Mouse (Mus musculus) limb, embryonic 11.5 days (tissue): ENCODE data around the gene Trub1. TPM values are rescaled to one million over a fixed set of nuclear protein-coding genes. Genes with fewer than 3 reads are reported as not detected.

Experiments used
- ATAC-seq: fragments of 200-750 bp; cut with Nextera tagmentation; 2 replicates; pipeline ENCODE4 v1.8.0; 2017; ENCODE audit warnings: low read depth; ENCODE audit not compliant: insufficient number of reproducible peaks, low FRiP score, low TSS enrichment
- DNase-seq: peaks from one replicate; pipeline ENCODE4 v3.0.0-alpha.2; 2015; ENCODE audit warnings: low spot score
- H3K27ac ChIP-seq: fragments of 300-500 bp; sonication (generic); replicated peaks from 2 replicates; pipeline ENCODE4 v1.5.1; 2014; ENCODE audit warnings: low read depth, mild to moderate bottlenecking, low read length
- H3K27me3 ChIP-seq: fragments of 300-500 bp; sonication (generic); 2 replicates; pipeline ENCODE4 v1.6.1; 2014; ENCODE audit warnings: mild to moderate bottlenecking, low read length, mixed read lengths; ENCODE audit not compliant: control insufficient read depth, insufficient read depth
- H3K36me3 ChIP-seq: fragments of 300-500 bp; sonication (generic); 2 replicates; pipeline ENCODE4 v1.6.1; 2014; ENCODE audit warnings: mild to moderate bottlenecking, low read length, moderate library complexity, mixed read lengths; ENCODE audit not compliant: control insufficient read depth, insufficient read depth
- H3K4me1 ChIP-seq: fragments of 300-500 bp; sonication (generic); 2 replicates; pipeline ENCODE4 v1.6.1; 2014; ENCODE audit warnings: low read length, mixed read lengths; ENCODE audit not compliant: control insufficient read depth, insufficient read depth
- H3K4me2 ChIP-seq: fragments of 300-500 bp; sonication (generic); 2 replicates; pipeline ENCODE4 v1.6.1; 2014; ENCODE audit warnings: low read depth, mild to moderate bottlenecking, moderate library complexity; ENCODE audit not compliant: severe bottlenecking
- H3K4me3 ChIP-seq: fragments of 300-500 bp; sonication (generic); 2 replicates; pipeline ENCODE4 v1.5.1; 2014; ENCODE audit warnings: low read depth, low read length
- H3K9ac ChIP-seq: fragments of 300-500 bp; sonication (generic); 2 replicates; pipeline ENCODE4 v1.6.1; 2014; ENCODE audit warnings: mild to moderate bottlenecking, low read length
- H3K9me3 ChIP-seq: fragments of 300-500 bp; sonication (generic); 2 replicates; pipeline ENCODE4 v1.6.1; 2016; ENCODE audit warnings: low read length; ENCODE audit not compliant: control insufficient read depth
- WGBS: fragments of 180-500 bp; shearing (Covaris S2); extraction: QIAGEN DNeasy Blood & Tissue Kit; methylation state at CpG from one replicate; pipeline ENCODE4 v1.1.7; 2014; 5-methylcytosine and 5-hydroxymethylcytosine counted together
- polyA plus RNA-seq: library from polyadenylated mRNA; unstranded; fragments of >200 nt; fragmentation: Nextera tagmentation; extraction: Ambion mirVana; gene quantifications from 2 replicates; pipeline ENCODE4 v1.2.1, GENCODE M21; 2014

Trub1 gene
- 23.4 and 27.2 TPM in 2 replicates for polyA plus RNA-seq

DNA sequence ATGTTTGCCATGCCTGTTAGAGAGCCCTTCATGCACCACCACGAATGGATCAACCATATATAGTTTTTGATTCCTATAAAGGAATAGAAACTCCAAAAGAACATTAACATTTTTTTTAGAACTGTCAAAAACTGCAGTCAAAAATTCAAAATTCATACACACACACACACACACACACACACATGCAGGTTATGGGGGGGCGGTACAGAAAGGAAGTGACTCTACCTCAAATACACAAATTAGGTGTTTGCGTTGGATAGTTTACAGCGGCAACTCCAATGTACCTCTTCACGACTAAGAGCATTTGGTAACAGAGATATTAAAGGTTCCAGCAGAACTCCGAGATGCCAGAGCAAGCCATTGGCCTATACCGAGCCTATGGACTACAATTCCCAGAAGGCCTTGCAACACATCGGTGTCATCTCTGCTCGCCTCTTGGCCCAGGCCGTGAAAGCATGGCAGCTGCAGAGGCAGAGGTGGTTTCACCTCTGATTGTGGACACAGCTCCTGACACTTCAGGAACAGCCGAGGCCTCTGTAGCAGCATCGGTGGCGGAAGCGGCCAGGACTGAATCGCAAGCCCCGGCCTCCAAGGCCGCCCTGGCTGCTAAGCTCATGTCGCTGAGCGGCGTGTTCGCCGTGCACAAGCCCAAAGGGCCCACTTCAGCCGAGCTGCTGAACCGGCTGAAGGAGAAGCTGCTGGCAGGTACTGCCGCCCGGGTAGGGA, at the start of gene Trub1:
Gene Trub1 (plus strand): TSS at position 421 of the 726 bp plus-strand sequence.
- Histone ChIP-seq H3K4me2 (peak within 1 kb of the TSS; percentile 50), H3K9me3 (no peaks in the 10 kb centered on the region; the same call in 1 of the 2 replicates), H3K36me3 (no peaks in the 10 kb centered on the region), H3K4me1 (no peaks in the 10 kb centered on the region), H3K4me3 (peak within 1 kb of the TSS; percentile 66), H3K27ac (no peak within 1 kb of the TSS), H3K9ac (peak within 1 kb of the TSS; percentile 70), H3K27me3 (no peaks in the 10 kb centered on the region)
- WGBS, result 4% methylated on average over 26 of the region's 26 CpGs
- peak; percentile 87 for DNase-seq
- ATAC-seq, result peak; percentile 91; the same call in 1 of the 2 replicates

DNA sequence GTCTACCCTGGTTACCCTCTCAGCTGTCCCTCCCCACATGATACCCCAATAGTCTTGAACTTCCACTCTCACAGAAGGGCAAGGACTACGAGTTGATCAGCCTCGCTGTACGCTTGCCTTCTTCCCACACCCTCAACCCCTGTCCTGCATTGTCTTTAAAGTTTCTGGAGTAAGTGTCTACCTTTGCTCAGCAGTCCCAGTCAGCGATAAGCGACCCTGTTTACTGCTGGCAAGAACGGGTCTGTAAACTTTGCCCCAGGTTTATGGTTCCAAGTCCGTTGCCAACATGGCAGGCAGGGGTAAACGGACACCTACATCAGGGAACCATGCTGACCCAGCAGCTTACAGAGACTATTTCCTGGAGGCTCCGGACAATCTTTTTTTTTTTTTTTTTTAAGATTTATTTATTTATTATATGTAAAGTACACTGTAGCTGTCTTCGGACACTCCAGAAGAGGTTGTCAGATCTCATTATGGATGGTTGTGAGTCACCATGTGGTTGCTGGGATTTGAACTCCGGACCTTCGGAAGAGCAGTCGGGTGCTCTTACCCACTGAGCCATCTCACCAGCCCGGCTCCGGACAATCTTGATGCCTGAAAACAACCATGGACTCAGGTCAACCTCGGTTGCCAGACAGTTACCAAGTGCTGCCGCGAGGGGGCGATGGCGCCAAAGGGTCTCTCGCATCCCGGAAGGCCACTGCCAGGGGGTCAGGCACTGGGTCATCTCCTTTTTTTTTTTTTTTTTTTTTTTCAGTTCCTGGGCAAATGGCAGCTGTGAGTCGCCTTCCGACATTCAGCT, 48.8 kb upstream of the Trub1 start:
- WGBS, result 9% methylated on average over 24 of the region's 24 CpGs
- H3K36me3 ChIP-seq, result no peaks in the 10 kb centered on the region

DNA sequence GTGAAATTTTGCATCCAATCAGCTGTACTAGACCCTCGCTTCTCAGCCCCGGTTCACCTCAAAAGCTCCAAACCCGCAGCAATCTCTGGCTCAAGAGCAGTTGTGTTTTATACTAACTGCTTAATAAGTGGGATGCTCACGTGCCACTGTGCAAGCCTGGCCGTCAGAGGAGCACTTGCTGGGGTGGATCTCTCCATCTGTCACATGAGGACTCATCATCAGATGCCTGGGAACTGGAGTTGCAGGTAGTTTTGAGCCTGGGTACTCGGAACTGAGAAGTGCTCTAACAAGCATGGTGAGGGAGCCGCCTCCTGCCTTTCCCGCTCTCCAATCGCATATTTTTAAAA, 48.2 kb upstream of the Trub1 start:
- WGBS, result 13% methylated on average over 9 of the region's 9 CpGs
- no peaks in the 10 kb centered on the region for H3K27me3 ChIP-seq
- H3K4me1 ChIP-seq, result no peaks in the 10 kb centered on the region
- no peaks in the 10 kb centered on the region for H3K9me3 ChIP-seq
- H3K9ac ChIP-seq, result no peak overlapping the region
- H3K36me3 ChIP-seq, result no peaks in the 10 kb centered on the region
- no peak for ATAC-seq
- no peak overlapping the region for H3K27ac ChIP-seq
- H3K4me2 ChIP-seq, result peak overlapping the region; percentile 30; the same call in 1 of the 2 replicates
- DNase-seq, result no peak
- H3K4me3 ChIP-seq, result no peak overlapping the region

More for the DNA sequence above, 48.8 kb upstream of the Trub1 start:
- ATAC-seq, result no peak
- no peaks in the 10 kb centered on the region for H3K4me1 ChIP-seq
- no peaks in the 10 kb centered on the region for H3K27me3 ChIP-seq
- no peaks in the 10 kb centered on the region for H3K9me3 ChIP-seq
- DNase-seq, result peak; percentile 91
- H3K9ac ChIP-seq, result no peak overlapping the region
- H3K4me3 ChIP-seq, result no peak overlapping the region
- H3K27ac ChIP-seq, result no peak overlapping the region
- H3K4me2 ChIP-seq, result peak overlapping the region; percentile 30; the same call in 1 of the 2 replicates

DNA sequence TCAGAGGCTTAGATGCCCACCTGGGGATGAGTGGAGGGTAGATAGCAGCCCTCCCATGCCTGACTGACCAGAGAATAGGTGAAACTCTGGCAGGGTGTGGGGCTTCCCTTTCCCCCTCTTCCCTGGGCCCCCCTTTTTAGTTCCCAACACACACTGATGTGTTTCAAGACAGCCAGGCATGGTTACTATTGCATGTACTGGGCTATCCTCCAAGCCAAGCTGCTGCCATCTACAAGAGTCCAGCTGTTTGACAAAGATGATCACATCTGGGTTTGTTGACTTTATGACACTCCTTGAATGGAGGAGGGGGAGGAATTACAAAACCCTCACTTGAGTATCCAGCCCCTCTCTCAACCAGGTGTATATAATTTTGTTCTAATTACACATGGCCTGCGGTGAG, 44.8 kb upstream of the Trub1 start:
- Histone ChIP-seq H3K36me3 (no peaks in the 10 kb centered on the region), H3K4me2 (no peak overlapping the region), H3K4me1 (peaks cover 10% of the 10 kb centered on the region; the same call in 1 of the 2 replicates), H3K27me3 (no peaks in the 10 kb centered on the region), H3K27ac (no peak overlapping the region), H3K9me3 (no peaks in the 10 kb centered on the region), H3K4me3 (no peak overlapping the region), H3K9ac (no peak overlapping the region)
- DNase-seq, result no peak
- no peak for ATAC-seq
- 78% methylated on average over 1 of the region's 1 CpGs for WGBS

DNA sequence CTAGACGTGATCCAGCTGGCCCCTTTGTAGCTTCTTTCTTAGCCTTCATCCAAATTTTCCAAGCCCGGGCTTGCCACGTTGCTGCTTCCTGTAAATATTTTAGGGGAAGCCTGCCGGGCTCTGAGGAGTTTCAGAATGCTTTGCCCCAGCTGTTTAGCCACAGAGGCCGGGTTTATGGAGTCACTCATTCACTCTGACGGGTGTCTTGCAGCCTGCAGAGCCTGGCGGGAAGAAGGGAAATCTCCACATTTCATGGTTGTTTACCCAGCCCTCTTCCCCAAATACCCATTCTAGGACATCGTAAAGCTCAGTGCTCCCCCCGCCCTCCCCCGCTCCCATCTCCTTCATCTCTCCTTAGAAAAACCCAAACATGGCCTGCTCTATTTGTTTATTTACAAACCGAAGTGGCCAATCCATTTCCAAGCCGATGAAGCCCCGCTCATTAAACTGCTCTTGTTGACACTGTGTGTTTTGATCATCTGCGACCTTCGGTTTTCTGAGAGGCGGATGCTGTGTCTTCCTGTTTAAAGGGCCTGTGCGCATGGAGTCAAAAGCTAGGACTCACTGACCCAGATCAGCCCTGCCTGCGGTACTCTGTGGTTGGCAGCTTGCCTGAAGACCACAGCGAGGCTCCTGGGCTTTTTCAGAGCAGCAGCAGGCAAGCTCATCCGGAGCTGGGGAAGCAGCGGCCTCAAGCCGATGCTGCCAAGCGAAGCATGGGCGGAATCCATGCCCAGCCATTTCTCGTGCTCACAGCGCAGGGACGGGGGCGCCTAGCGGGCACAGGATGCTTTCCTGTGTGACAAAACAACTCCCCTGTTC, 41.1 kb upstream of the Trub1 start:
- H3K36me3 ChIP-seq, result no peaks in the 10 kb centered on the region
- H3K27me3 ChIP-seq, result no peaks in the 10 kb centered on the region
- peaks cover 10% of the 10 kb centered on the region; the same call in 1 of the 2 replicates for H3K4me1 ChIP-seq
- peak overlapping the region; percentile 21; the same call in 1 of the 2 replicates for H3K27ac ChIP-seq
- DNase-seq, result peak; percentile 66
- peak overlapping the region; percentile 38 for H3K4me2 ChIP-seq
- no peak overlapping the region for H3K4me3 ChIP-seq
- H3K9me3 ChIP-seq, result no peaks in the 10 kb centered on the region
- ATAC-seq, result no peak
- 18% methylated on average over 29 of the region's 29 CpGs for WGBS
- H3K9ac ChIP-seq, result peak overlapping the region; percentile 40; the same call in 1 of the 2 replicates

DNA sequence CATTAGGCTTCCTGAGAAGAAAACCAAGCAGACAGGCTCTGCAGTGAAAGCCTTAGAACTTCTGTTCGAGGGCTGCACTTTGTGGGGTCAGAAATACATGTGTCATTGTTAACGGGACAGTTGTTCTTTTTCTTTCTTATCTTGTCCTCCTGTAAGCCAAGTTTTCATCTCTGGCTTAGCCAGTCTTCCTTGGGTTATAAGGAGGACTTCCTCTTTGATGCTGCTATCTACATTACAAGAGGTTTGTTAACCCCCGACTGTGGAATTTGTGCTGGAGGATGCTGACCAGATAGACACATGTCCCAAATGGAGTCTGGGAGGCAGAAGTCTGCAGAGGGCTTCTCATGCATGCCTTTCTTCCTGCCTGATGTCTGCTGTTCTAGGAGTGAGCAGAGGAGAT, 39.5 kb upstream of the Trub1 start:
- ATAC-seq (no peak), DNase-seq (no peak)
- Histone ChIP-seq H3K4me3 (no peak overlapping the region), H3K9me3 (no peaks in the 10 kb centered on the region), H3K9ac (no peak overlapping the region), H3K27ac (no peak overlapping the region), H3K36me3 (no peaks in the 10 kb centered on the region), H3K4me2 (no peak overlapping the region), H3K4me1 (peaks cover 10% of the 10 kb centered on the region; the same call in 1 of the 2 replicates), H3K27me3 (0 out of 2 replicates have a peak, but pooled peaks cover 2% of the 10 kb centered on the region)
- WGBS, result 62% methylated on average over 3 of the region's 3 CpGs

DNA sequence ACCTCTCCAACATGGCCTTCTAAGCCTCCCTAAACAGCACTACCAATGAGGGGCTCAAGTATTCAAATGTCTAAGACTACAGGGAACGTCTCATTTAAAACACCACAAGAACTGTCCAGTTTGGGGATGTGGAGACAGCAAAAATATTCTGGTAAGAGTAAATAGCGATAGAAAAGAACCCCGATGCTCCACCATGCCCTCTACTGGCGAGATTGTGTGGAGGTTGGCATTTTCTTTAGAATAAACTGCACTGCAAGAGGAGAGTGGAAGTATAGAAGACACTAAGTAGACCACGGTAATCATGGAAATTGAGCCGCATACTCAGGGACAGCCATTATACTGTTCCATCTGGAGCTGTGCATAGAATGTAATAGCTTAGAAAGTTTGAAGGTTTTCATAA, 38.8 kb upstream of the Trub1 start:
- Histone ChIP-seq H3K9ac (no peak overlapping the region), H3K27me3 (0 out of 2 replicates have a peak, but pooled peaks cover 2% of the 10 kb centered on the region), H3K4me2 (no peak overlapping the region), H3K27ac (no peak overlapping the region), H3K36me3 (no peaks in the 10 kb centered on the region), H3K9me3 (no peaks in the 10 kb centered on the region), H3K4me1 (peaks cover 10% of the 10 kb centered on the region; the same call in 1 of the 2 replicates), H3K4me3 (no peak overlapping the region)
- WGBS, result 81% methylated on average over 6 of the region's 6 CpGs
- ATAC-seq (no peak), DNase-seq (no peak)
